Mouse (Mus musculus): ENCODE data around the gene Zfhx3.
A peak's percentile ranks its signal among the peaks of the same experiment; 100 is the strongest.
"Not testable (repeated sequence)": the region's sequence is repeated elsewhere in the genome, so short reads cannot be mapped to it uniquely, and the experiment has no call there.

Gene Zfhx3

DNA sequence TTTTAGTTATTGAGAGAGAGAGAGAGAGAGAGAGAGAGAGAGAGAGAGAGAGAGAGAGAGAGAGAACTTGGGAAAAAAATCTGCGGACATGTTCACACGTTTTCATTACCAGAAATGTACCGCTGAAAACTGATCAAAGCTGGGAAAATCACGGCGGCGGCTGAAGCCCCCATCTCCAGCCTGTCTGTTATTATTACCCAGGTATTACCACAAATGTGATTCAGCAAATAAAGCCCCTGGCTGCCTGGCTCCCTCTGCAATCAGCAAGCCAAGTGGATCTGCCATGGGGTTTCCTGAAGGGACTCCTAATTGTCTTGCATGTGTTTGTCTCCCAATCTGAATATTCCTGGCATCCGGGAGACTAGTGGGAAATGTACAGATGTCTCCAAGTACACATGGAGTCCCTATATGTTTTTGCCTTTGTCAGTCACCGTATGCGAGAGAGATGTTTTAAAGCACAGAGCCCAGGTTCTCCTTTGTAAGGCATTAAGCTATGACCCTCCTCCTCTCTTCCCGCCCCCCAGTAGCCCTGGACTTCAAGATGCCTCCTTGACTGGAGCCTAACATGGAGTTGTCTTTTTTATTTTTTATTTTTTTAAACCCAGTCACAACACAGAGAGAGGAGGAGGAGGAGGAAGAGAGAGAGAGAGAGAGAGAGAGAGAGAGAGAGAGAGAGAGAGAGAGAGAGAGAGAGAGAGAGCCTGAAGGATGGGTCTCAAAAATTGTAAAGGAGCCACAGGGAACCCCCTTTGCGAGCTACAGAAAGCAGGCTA lies at the start of gene Zfhx3:
TSS of gene Zfhx3 (plus strand) at position 723 of the 773 bp plus-strand sequence.
- DNase-seq, result no peak

DNA sequence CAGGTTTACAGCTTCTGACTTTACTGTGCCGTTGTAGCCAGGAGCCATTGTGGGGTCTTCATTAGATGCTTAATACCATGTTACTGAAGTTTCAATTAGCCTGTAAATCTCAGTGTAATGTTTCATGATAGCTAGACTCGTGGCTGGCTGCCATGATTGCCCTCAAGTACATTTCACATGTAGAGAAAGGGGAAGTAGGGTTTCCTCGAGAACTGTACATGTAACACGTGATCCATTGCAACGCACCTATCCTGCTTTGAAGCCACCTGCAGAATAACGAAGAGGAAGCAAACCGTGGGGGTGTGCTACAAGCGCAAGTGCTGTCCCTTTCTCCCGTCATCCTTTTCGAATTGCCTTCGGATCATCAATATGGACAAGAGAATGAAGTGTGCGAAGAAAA lies 23.5 kb upstream of the Zfhx3 start:
- no peak for DNase-seq

DNA sequence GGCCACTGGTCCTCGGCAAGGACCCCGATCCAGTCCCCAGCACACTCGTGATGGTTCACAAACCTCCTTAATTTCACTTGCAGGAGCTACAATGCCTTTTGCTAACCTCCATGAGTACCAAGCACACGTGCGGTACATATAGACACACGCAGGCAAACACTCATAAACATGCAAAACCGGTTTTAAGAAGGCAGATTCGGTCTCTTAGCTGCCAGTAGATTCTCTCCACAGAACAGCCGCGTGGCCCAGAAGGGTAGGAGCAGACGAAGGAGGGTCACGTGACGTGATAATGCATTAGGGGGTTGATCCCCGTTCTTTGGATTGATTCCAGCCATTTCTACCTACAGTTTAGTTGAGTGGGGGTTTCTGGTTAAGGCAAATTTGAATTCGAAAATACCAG lies 16.3 kb upstream of the Zfhx3 start:
- DNase-seq, result peak in 1 of 2 experiments; percentile 25

DNA sequence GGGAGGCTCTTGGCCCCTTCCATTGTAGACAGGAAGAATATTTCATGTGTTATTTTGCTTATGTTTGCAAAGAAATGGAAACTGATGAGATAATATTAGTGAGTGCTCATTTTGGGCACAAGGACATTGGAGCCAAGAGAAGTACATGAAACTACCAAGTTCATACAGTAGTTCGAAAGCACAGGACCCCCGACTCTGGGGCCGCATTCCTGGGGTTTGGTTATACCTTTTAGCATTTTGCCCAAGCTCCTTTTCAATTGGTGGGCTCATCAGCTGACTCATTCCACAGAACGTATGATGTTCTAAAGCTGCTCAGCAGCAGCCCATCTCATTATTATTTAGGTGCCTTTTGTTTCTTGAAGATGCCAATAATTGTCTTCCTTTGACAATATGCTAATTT lies 5.7 kb upstream of the Zfhx3 start:
- no peak for DNase-seq

DNA sequence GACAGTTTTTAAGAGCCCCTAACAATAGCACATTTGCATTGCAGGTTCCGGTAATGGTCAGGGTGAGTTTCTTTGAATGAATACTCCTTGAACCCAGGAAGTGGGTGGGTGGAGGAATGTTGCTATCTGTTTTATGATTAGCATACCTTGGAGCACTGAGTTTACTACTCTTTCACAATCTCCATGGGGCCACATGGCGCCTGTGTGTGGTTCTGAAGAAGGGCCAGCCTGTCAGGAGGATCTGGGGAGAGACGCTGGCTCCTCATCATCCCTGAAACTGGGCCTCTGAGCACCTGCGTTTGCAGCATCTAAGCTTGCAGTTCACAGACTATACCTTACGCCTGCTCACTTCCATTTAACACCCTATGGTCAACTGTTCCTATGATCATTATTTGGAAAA lies 4.2 kb upstream of the Zfhx3 start:
- not testable (repeated sequence) for DNase-seq

DNA sequence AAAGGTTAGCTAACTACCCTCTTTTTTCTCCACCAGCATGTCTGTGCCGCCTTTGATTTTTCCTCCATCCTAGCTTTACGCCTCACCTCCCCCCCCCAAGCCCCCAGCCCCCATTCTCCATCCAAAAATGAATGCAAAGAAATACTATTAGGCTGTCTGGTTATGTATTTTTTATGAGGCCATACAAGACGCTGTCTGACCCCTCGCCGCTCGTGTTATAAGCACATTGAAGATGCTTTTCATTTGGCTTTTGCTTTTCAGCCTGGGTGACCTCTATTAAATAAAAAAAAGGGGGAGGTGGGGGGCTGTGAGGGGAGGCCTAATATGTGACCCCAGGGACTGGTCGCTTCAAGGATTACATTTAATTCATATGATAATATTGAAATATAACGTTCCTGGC lies 2.3 kb upstream of the Zfhx3 start:
- no peak for DNase-seq

DNA sequence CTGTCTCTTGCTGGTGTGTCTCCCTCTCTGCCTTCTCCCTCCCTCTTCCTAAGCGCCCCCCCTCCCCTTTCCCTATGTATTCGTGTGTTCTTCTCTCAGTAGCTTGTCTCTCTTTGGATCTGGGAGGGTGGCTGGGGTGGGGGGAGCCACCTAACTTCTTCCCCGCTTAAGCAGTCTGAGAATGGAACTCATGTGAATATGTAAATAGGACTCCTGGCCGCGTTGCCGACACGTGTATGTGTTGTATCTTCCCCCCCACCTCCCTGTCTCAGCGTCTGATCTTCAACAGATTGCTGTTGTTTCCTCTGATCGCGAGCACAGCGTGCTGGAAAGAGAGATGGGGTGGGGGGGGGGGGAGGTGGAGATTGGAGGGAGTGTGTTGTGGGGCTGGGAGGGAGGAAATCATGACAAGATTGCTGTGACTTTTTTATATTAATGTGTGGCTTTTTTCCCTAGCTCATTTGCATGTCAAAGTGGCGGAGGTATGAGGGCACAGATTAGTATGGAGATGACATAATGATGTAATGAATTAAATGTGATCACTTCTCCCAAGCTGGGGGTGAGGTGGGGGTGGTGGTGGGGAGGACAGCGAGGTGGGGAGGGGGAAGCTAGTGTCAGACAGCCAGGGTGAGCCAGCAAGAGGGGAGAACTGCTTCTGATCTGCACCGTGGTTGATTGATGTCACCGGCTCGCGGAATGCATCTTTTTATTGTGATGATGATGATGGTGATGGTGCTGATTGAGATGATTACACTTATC lies 487 bp downstream of the Zfhx3 start:
- no peak for DNase-seq

DNA sequence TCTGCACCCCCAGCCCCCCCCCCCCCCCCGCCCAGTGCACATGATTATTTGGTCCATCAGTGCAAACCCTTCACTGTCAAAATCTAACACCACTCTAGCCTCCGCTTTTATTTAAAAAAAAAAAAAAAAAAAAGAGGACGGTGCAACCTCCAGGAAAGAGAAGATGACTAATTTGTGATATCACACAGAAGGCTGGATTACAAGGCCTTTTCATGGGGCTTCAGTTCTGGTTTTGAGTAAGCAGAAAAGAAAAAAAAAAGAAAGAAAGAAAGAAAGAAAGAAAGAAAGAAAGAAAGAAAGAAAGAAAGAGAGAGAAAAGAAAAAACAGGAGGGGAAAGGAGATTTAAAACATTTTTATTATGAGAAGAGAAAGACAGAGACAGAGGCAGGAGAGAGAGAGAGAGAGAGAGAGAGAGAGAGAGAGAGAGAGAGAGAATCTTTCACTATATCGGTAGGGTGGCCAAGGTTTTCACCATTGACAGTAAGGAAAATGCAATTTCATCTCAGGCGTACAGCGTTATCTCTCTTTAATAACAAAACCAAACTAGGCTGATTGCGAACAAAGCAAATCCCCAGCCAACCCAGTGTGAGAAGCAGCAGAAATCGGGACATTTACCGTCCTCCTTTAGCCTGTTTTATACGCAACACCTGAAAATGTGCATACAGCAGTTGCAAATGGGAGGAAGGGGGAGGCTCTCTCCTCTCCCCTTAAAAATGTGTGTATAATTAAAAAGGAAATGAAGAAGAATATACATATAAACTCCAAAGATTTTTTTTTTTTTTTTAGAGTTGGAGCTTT lies 1.3 kb downstream of the Zfhx3 start:
- no peak for DNase-seq

DNA sequence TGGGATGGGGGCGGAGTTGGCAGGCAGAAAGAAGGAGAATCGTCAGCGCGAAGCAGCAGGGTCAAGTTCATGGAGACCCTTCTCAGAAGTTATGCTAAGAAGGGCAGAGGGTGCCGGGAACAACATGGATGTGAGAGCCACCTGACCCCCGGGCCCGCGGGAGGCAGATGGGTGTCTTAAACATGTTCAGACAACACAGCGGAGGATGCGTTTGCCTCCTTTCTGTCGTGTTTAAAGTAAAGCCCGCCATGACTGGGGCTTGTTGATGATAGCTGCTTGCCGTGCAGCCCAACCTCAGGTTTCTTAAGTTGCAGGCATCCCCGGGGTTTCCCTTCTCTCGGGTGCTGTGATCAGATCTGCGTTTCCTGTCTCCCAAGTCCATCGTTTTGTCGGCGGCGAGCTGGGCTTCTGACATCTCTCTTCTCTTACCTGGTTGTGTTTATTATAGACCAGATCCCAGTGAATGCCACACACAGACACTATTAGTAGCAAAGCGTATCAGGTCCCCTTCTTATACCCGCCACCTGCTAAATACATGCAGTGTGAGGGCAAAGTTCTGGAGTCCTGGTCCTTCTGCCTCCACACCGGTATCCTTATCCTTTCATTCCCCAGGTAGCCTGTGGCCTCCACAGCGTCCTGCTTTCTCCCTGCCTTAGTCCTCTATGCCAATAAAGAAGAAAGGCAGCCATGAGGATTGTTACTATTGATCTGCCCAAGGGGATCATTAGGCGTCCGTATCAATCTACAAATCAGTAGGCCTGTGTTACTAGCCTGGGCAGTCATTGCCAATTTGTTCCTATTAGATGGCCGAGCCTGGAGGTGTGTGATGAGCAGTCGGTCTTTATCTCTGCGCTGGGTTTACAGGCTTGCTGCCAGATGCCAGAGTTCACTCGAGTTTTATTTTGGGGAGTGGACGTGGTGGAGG lies 2.5 kb downstream of the Zfhx3 start:
- no peak for DNase-seq

DNA sequence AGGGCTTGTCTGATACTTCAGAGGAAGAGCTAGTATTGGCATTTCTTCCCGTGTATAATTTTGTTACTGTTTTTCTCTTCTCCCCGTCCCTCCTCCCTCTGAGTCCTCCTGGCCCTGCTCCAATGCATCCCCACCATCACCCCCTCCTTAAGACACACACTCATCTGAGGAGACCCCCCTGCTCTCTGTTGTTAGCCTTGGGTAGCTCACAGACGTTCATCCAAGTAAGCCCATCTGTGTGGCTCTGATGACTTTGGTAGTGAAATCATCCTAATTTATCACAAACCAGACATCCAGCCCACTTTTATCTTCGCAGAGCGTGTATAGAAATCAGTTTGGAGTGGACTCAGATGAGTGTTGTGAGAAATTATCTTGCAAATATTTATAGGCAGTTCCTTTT lies 4.4 kb downstream of the Zfhx3 start:
- no peak for DNase-seq

DNA sequence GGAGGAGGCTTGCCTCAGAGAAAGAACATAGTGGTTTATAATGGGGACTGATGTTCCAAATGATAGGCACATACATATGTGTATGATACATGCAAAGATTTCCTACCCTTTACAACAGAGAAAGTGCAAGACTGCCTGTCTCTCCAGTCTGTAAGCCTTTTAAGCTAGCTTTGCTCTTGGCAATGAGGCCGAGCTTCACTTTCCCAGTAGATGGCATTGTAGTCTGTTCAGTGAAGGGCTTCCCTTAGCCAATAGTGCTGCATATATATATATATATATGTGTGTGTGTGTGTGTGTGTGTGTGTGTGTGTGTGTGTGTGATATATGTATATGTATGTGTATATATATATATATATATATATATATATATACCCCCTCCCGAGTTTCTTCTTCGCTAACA lies 13.4 kb downstream of the Zfhx3 start:
- no peak for DNase-seq

DNA sequence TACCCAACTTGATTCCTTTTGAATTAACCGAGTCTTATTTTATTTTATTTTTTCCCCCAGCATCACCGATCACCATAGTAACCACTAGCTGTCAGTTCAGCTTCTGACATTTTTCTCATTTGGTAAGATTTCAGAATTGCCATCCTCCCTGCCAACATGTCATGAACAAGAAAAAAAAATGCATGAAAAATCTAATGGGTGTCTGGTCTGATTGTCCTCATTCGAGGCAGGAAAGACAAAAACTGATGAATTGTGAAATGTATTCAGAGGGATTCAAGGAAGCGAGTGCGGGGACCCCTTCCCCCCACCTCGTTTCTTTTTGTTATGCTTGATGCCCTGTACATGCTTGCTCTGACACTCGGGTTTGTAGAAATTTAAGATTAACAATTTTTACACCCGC lies 15.1 kb downstream of the Zfhx3 start:
- no peak for DNase-seq

DNA sequence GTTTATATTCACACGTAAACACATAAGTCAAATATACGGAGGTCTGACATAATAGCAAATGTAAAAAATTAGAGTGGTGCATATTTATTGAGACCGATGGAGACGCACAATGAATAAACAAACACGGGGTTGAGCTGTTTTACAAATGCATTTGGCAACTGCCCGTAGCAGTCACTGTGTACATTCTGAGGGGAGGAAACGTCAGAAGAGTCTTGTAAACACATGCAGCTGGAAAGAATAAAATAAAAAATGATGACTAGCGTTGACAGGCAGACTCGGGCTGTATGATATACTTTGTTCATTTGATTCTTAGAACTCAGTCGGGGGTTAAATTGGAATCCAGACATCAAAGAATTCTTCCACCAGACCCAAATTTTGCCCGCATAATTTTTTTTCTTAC lies 18.0 kb downstream of the Zfhx3 start:
- DNase-seq, result no peak

DNA sequence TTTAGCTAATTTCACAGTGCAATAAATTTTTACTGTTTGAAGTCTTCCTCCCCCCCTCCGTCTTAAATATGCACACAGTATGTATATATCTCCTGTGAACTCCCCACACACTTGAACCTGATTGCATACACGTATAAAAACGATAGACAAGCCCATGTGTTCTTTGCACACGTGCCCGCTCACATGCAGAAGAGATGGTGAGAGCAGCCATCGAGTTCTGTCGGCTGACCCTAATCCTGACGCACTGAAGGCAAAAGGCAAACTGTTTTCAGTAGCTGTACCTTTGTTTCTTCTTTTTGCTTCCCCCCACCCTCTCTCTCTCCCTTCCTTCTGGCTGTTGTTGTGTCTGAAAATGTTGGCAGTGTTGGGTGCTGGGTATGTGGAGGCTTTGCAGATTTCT lies 18.4 kb downstream of the Zfhx3 start:
- DNase-seq, result no peak

DNA sequence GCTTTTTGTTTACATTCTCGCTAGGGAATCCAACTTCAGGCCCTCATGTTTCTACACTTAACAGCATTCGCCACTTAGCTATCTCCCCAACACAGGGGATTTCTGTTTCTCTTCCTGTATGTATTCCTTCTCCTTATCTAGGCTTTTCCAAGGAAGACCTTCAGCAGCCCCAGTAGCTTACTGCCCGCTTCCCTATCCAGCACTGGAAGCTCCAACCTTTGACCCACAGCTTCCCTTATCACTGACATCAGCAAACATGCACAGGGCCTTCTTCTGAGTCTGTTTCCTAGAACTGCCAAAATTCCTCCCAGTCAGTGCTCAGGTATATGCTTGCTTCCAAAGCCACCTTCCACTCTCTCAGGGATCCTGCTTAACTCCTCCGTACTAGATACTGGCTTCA lies 29.8 kb downstream of the Zfhx3 start:
- no peak for DNase-seq

DNA sequence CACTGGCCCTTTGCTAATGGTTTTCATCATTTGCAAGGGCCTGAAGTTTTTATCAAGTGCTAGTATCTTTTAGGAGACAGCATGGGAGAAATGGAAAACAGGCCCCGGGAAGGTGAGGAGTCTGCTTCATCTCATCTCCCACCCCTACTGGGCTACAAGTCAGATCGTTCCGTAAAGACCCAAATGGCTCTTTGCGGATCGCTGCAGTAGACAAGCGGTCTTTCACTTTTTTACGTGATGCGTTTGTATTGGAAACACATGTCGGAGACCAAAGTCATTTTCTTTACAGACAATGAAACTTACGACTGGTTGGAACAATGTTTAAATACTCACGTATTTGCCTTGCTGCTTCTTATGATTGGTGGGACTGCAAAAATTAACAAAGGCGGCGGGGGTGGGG lies 32.0 kb downstream of the Zfhx3 start:
- no peak for DNase-seq

DNA sequence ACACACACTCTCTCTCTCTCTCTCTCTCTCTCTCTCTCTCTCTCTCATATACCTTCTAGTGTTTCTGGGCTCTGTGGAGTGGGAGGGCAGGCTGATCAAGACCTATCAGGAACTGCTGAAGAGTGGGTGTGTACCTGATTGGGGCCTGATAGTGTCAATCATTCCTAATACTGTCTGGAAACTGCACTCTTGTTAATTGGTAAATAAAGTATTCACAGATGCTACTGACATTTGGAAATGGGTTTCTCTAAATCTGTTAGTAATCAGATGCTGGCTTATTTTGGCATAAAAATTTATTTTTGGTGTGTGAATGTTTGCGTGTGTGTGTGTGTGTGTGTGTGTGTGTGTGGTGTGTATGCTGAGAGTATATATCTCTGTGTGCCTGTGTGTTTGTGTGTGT lies 35.8 kb downstream of the Zfhx3 start:
- DNase-seq, result no peak

DNA sequence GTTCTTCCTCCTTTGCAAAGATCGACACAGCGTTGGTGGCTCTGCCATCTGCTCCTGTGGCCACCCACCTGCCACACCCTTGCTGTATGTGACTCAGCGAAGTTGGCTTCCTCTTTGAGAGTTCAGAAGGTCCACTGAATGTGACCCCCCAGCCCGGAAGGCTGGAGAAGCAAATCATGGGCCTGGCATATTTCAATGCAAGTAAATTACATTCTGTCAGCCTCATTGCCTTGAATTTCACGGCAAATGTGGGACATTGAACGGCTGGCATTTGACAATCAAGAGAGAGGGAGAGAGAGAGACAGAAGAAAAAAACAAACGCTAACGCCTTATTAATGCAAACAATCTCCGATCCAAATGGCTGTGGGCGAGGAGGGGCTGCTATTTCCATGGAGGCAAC lies 38.2 kb downstream of the Zfhx3 start:
- DNase-seq, result no peak

DNA sequence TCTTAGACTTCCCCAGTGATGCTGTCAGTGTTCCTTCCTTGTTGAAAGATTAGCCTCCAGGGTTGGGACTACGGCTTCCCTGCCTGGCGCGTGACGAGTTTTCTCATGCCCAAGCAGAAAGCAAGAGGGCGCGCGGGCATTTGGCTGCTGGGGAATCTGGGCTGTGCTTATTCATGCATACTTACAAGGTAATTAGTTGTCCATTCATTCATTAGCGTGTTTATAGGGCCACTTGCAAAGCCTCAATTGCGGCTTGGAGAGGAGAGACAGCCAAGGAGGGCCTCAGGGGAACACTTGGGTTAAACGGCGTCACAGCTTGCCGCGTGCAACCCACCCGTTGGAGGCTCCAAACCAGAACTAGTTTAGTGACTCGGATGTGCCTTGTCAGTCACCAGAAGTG lies 44.2 kb downstream of the Zfhx3 start:
- no peak for DNase-seq

DNA sequence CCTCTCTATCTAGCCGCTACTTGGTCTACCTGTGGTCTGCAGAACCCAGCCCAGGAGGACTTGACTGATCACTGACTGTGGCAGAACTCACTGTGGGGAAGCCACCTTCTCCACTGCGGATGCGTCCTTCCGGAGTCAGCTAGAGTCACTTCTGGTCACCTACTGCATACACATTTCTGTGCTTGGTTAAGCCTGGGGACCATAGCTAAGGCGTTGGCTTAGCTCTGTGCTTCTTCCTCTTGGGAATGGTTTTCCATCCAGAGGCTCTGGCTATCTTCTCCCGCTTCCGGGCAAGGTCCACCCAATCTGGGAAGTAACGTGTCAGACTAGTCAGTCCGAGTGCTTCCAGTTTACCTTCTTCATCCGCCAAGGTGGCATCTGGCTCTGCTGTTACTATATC lies 56.4 kb downstream of the Zfhx3 start:
- DNase-seq, result no peak

DNA sequence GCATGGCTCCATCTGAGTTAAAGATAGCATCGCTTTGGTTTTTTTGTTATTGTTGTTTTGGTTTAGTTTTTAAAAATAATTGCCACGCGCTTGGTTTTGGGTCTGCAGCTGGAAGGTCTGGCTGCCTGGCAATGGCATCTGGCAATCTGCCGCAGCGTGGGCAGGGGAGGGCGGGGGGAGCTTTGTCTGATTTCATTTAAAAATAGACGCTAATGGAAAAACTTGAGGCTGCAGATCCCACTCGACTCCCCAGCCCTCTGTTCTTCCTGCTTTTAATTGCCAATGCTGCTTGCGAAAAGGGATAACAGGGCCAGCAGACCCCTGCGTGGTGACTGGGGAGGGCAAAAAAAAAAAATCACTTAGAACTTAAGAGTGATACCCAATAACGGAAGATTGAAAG lies 69.1 kb downstream of the Zfhx3 start:
- DNase-seq, result no peak

DNA sequence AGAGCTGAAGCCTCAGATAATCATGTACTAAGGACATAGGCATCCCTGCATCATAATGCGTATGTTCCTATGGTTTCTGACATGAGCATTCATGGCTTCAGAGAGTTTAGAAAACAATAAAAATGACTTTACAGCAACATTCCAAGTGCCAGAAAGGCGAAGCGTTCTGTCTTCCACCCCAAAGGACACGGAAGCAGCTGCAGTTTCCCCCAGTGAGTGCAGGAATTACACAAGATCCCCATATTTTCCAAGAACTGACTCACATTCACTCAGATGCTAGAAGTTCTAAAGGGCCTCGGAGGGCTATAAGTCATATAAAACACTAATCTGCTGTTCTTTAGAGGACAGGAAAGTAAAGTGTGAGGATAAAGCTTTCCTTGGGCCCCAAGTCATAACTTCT lies 75.3 kb downstream of the Zfhx3 start:
- no peak for DNase-seq

DNA sequence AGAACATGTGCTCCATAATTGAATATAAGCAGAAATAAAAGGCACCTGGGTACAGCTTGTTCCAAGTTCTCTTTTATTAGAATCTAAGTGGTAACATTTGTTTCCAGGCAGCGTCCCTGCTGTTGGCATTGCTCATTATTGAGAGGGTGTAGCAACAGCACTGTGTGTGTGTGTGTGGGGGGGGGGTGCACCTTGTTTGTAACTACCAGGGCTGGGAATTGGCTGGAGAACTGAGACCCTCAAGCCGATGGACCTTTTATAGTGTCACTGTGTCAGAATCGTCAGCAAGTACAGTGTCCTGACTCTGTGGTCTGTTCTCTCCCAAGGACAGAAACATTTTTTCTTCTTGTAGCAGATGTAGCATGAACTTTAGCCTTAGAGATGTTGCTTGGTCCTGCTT lies 77.2 kb downstream of the Zfhx3 start:
- DNase-seq, result no peak

All from lung, adult 18-20 months (tissue).